Mouse (Mus musculus) midbrain, embryonic 16.5 days (tissue): Measurements from ENCODE around the gene Hacd2. TPM values are rescaled to one million over a fixed set of nuclear protein-coding genes. Genes with fewer than 3 reads are reported as not detected.
A peak's percentile ranks its signal among the peaks of the same experiment; 100 is the strongest.

Experiments
- ATAC-seq: fragments of 200-750 bp; cut with Nextera tagmentation; 2 replicates; pipeline ENCODE4 v1.8.0; 2017; ENCODE audit warnings: moderate TSS enrichment
- H3K27ac ChIP-seq: fragments of 300-500 bp; sonication (generic); 2 replicates; pipeline ENCODE4 v1.5.1; 2014; ENCODE audit warnings: mild to moderate bottlenecking, low read length, mixed read lengths
- H3K27me3 ChIP-seq: fragments of 300-500 bp; sonication (generic); 2 replicates; pipeline ENCODE4 v1.6.1; 2014; ENCODE audit warnings: low read depth, low read length, mixed read lengths; ENCODE audit not compliant: control insufficient read depth, insufficient read depth
- H3K36me3 ChIP-seq: fragments of 300-500 bp; sonication (generic); 2 replicates; pipeline ENCODE4 v1.6.1; 2014; ENCODE audit warnings: mild to moderate bottlenecking, low read length, moderate library complexity, mixed read lengths; ENCODE audit not compliant: control insufficient read depth, insufficient read depth
- H3K4me1 ChIP-seq: fragments of 300-500 bp; sonication (generic); 2 replicates; pipeline ENCODE4 v1.6.1; 2014; ENCODE audit warnings: mild to moderate bottlenecking, low read length, mixed read lengths; ENCODE audit not compliant: control insufficient read depth, insufficient read depth
- H3K4me2 ChIP-seq: fragments of 300-500 bp; sonication (generic); 2 replicates; pipeline ENCODE4 v1.6.1; 2014; ENCODE audit warnings: mild to moderate bottlenecking, low read length, mixed read lengths
- H3K4me3 ChIP-seq: fragments of 300-500 bp; sonication (generic); 2 replicates; pipeline ENCODE4 v1.5.1; 2014; ENCODE audit warnings: low read depth, mild to moderate bottlenecking, low read length, moderate library complexity, mixed read lengths
- H3K9ac ChIP-seq: fragments of 300-500 bp; sonication (generic); 2 replicates; pipeline ENCODE4 v1.6.1; 2014; ENCODE audit warnings: low read depth, low read length, mixed read lengths
- H3K9me3 ChIP-seq: fragments of 300-500 bp; sonication (generic); replicated peaks from 2 replicates; pipeline ENCODE4 v1.6.1; 2014; ENCODE audit warnings: mild to moderate bottlenecking, low read length, mixed read lengths; ENCODE audit not compliant: control insufficient read depth, poor library complexity, severe bottlenecking
- WGBS: fragments of 180-500 bp; shearing (Covaris S2); extraction: QIAGEN DNeasy Blood & Tissue Kit; methylation state at CpG from one replicate; pipeline ENCODE4 v1.1.7; 2014; 5-methylcytosine and 5-hydroxymethylcytosine counted together
- polyA plus RNA-seq: library from polyadenylated mRNA; unstranded; fragments of >200 nt; fragmentation: Nextera tagmentation; extraction: Ambion mirVana; gene quantifications from 2 replicates; pipeline ENCODE4 v1.2.1, GENCODE M21; 2015

Gene Hacd2
- polyA plus RNA-seq, 1 experiment from 2014 or later = 44.0 TPM

GRCm38 (mm10) chr16:35018470-35018974 lies 3.7 kb upstream of the Hacd2 start:
- Histone ChIP-seq H3K9me3 (peaks cover 2% of the 10 kb centered on the region; the same call in 1 of the 2 replicates), H3K36me3 (no peaks in the 10 kb centered on the region), H3K9ac (no peak overlapping the region), H3K4me1 (peaks cover 5% of the 10 kb centered on the region; the same call in 1 of the 2 replicates), H3K27ac (no peak overlapping the region), H3K4me2 (no peak overlapping the region), H3K27me3 (peaks cover 16% of the 10 kb centered on the region), H3K4me3 (no peak overlapping the region)
- WGBS = 83% methylated on average over 1 of the region's 1 CpGs
- no peak for ATAC-seq

- 52% methylated on average over 5 of the region's 5 CpGs for WGBS
- ATAC-seq = no peak
- Histone ChIP-seq H3K27me3 (peaks cover 16% of the 10 kb centered on the region), H3K4me2 (peak overlapping the region; percentile 63), H3K9me3 (no peaks in the 10 kb centered on the region), H3K9ac (no peak overlapping the region; the same call in 1 of the 2 replicates), H3K36me3 (0 out of 2 replicates have a peak, but pooled peaks cover 2% of the 10 kb centered on the region), H3K4me1 (peaks cover 8% of the 10 kb centered on the region; the same call in 1 of the 2 replicates), H3K27ac (peak overlapping the region; percentile 46; the same call in 1 of the 2 replicates), H3K4me3 (peak overlapping the region; percentile 93)
Measured at GRCm38 (mm10) chr16:35021903-35022241, 356 bp upstream of the Hacd2 start.

DNA sequence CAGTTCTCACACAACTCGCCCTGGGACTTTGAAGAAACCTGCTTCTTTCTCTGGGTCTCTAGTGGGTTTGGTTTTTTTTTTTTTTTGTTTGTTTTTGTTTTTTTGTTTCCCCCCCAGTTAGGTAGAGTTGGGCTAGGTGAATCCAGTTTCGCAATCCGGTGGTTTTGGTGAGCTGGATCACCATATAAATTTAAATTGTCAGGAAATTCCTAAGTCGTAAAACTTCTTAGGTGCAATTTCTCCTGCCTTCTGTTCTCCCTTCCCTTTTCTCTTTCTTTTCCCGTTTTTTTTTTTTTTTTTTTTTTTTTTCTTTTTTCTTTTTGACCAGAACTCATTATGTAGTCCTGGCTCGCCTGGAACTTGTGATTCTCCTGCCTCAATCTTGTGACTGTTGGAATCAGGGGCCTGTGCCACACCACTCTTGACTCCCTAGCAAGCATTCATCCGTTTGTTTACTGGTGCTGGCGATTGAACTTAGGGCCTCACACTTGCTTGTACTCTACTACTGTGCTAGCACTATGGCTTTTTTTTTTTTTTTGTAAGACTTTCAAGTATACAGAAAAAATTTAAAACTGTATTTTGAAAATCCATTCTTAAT lies 1.0 kb downstream of the Hacd2 start:
- no peaks in the 10 kb centered on the region for H3K9me3 ChIP-seq
- H3K4me3 ChIP-seq = peak overlapping the region; percentile 93
- H3K4me2 ChIP-seq = peak overlapping the region; percentile 74
- no peak overlapping the region; the same call in 1 of the 2 replicates for H3K27ac ChIP-seq
- H3K36me3 ChIP-seq = 0 out of 2 replicates have a peak, but pooled peaks cover 2% of the 10 kb centered on the region
- WGBS = 6% methylated on average over 8 of the region's 8 CpGs
- H3K4me1 ChIP-seq = peaks cover 8% of the 10 kb centered on the region; the same call in 1 of the 2 replicates
- peak overlapping the region; percentile 93 for H3K9ac ChIP-seq
- H3K27me3 ChIP-seq = peaks cover 13% of the 10 kb centered on the region
- ATAC-seq = no peak

DNA sequence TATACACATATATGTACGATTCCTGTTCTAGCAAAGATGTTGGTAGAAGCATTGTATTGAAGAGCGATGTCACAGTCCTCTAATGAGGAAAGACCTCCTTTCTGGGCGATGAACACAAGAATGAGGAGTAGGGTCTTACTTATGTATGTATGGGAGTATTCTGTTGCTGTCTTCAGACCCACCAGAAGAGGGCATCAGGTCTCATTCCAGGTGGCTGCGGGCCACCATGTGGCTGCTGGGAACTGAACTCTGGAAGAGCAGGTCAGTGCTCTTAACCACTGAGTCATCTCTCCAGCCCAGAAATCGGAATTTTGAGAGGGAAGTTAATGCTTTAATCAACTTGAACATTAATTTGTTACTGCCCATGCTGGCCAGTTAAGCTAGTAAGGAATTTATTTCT lies 2.1 kb downstream of the Hacd2 start:
- no peak overlapping the region for H3K27ac ChIP-seq
- WGBS = 89% methylated on average over 5 of the region's 5 CpGs

DNA sequence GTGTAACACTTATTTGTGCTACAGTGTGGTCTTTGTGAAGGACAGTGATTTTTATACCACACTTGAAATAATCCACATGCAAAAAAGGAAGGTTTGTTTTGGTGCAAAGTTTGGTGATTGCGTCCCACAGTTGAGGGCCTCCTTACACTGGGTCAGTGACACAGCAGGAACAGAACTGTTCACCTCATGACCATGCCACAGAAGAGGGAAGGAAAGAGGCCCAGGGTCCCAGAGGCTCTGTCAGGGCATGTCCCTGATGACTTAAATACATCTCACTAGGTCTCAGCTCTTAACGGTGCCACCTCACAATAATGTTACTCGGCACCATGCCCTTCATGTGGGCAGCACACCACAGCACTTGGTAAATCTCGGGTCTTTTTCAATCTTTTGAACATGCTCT lies 3.1 kb downstream of the Hacd2 start:
- H3K9ac ChIP-seq = no peak overlapping the region
- H3K4me2 ChIP-seq = no peak overlapping the region
- peaks cover 8% of the 10 kb centered on the region; the same call in 1 of the 2 replicates for H3K4me1 ChIP-seq
- peaks cover 8% of the 10 kb centered on the region for H3K36me3 ChIP-seq
- no peaks in the 10 kb centered on the region for H3K27me3 ChIP-seq
- H3K27ac ChIP-seq = no peak overlapping the region
- H3K9me3 ChIP-seq = no peaks in the 10 kb centered on the region
- ATAC-seq = no peak
- no peak overlapping the region for H3K4me3 ChIP-seq
- WGBS = 93% methylated on average over 4 of the region's 4 CpGs

More for the DNA sequence above, 2.1 kb downstream of the Hacd2 start:
- Histone ChIP-seq H3K4me1 (peaks cover 8% of the 10 kb centered on the region; the same call in 1 of the 2 replicates), H3K9me3 (no peaks in the 10 kb centered on the region), H3K27me3 (peaks cover 8% of the 10 kb centered on the region), H3K4me3 (no peak overlapping the region), H3K9ac (no peak overlapping the region), H3K4me2 (no peak overlapping the region), H3K36me3 (peaks cover 7% of the 10 kb centered on the region)
- ATAC-seq = no peak

DNA sequence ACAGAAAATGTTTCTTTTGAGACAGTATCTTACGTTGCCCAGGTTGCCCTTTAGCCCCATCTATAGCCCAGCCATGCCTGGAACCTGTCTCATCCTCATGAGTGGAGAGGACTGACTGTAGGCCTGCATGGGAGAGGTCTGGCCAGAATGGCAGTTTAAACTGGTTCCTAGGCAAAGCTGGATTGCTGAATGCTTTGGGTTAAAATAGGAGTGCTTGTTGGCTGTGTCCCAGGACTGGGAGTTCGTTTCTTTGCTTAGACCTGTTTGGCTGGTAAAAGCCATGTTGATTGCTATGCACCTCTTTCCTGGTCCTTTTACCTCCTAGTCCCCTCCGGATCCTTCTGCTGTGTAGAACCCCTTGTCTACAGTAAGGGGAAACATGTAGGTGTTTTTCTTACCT lies 11.0 kb downstream of the Hacd2 start:
- no peak overlapping the region for H3K4me3 ChIP-seq
- no peak for ATAC-seq
- peaks cover 15% of the 10 kb centered on the region for H3K36me3 ChIP-seq
- H3K4me1 ChIP-seq = 0 out of 2 replicates have a peak, but pooled peaks cover under 1% of the 10 kb centered on the region
- 85% methylated on average over 3 of the region's 3 CpGs for WGBS
- H3K9me3 ChIP-seq = no peaks in the 10 kb centered on the region
- no peak overlapping the region for H3K27ac ChIP-seq
- no peak overlapping the region for H3K4me2 ChIP-seq
- no peaks in the 10 kb centered on the region for H3K27me3 ChIP-seq
- no peak overlapping the region for H3K9ac ChIP-seq

- Histone ChIP-seq H3K27ac (no peak overlapping the region), H3K4me3 (no peak overlapping the region), H3K27me3 (no peaks in the 10 kb centered on the region), H3K9me3 (no peaks in the 10 kb centered on the region), H3K9ac (no peak overlapping the region), H3K4me2 (no peak overlapping the region), H3K36me3 (peaks cover 12% of the 10 kb centered on the region), H3K4me1 (0 out of 2 replicates have a peak, but pooled peaks cover 2% of the 10 kb centered on the region)
- ATAC-seq = no peak
- 86% methylated on average over 8 of the region's 8 CpGs for WGBS
Measured at GRCm38 (mm10) chr16:35033809-35034577, 11.8 kb downstream of the Hacd2 start.

- H3K27ac ChIP-seq = no peak overlapping the region
- 0 out of 2 replicates have a peak, but pooled peaks cover 2% of the 10 kb centered on the region for H3K4me1 ChIP-seq
- peaks cover 13% of the 10 kb centered on the region for H3K36me3 ChIP-seq
- ATAC-seq = no peak
- no peaks in the 10 kb centered on the region for H3K9me3 ChIP-seq
- 91% methylated on average over 5 of the region's 5 CpGs for WGBS
- no peak overlapping the region for H3K4me2 ChIP-seq
- H3K4me3 ChIP-seq = no peak overlapping the region
- no peaks in the 10 kb centered on the region for H3K27me3 ChIP-seq
- no peak overlapping the region for H3K9ac ChIP-seq
Measured at GRCm38 (mm10) chr16:35034971-35035370, 12.7 kb downstream of the Hacd2 start.

DNA sequence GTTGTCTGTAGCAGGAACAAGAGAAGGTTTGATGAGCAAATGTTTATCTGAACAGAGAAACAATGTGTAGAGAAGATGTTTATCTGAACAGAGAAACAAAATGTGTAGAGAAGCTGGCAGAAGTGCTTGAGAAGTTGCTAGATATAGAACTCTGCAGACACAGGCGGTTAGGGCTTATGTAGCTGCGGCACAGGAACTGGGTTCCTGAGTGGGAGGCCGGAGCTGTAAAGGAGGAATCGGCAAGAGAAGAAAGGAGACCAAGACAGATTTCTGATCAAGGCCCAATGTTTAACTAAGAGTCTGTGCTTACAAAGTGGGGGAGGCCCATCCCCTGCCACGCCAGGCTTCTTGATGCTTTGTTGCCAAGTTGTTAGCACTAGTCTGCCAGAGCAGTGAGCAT lies 14.5 kb downstream of the Hacd2 start:
- no peak overlapping the region for H3K4me3 ChIP-seq
- WGBS = 92% methylated on average over 5 of the region's 5 CpGs
- H3K36me3 ChIP-seq = peaks cover 16% of the 10 kb centered on the region
- H3K9ac ChIP-seq = no peak overlapping the region
- no peak for ATAC-seq
- H3K27ac ChIP-seq = no peak overlapping the region
- no peaks in the 10 kb centered on the region for H3K9me3 ChIP-seq
- H3K4me2 ChIP-seq = no peak overlapping the region
- no peaks in the 10 kb centered on the region for H3K27me3 ChIP-seq
- 0 out of 2 replicates have a peak, but pooled peaks cover 2% of the 10 kb centered on the region for H3K4me1 ChIP-seq
